Mouse (Mus musculus) retina, postnatal 7 days (tissue): ENCODE data around the gene B430306N03Rik.
"Not testable (repeated sequence)": the region's sequence is repeated elsewhere in the genome, so short reads cannot be mapped to it uniquely, and the experiment has no call there.

Experiments used
- DNase-seq: peaks from one replicate; pipeline ENCODE4 v3.0.0-alpha.2; 2012; ENCODE audit warnings: low read depth, low spot score

The B430306N03Rik gene

DNA sequence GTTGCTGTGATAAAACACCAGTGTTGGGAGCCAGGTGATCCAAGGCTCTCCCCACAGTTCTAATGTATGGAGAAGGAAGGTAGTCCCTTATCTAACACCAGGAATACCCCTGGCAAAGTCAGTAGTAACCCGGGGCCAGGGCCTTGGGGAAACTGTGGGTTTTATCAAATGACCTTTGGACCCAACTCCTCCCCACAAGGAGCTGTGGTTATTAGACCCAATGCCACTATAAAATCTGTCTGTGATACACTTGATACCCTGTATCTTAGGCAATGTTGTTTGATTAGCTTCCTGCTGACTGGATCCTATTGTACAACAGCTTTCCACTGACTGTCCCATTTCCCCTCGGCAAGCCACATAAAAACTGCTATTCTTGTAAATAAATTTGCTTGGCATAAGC is 3.8 kb upstream of the B430306N03Rik start:
- DNase-seq: no peak

DNA sequence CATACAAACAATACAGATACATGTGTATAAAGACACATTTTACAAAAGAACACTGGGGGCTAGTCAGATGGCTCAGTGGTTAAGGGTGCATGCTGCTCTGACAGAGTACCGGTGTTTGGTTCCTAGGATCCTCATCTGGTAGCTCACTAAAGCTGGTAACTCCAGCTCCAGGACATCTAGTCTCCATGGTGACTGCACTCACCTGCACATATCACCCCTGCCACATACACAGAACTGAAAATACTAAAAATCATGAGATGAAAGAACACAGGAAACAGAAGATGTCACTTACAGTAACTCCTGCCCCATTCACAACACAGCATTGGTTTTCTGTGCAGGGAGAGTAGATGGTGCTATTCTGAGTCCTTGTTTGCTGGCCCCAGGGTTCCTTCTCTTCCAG is 2.7 kb downstream of the B430306N03Rik start:
- no peak for DNase-seq

DNA sequence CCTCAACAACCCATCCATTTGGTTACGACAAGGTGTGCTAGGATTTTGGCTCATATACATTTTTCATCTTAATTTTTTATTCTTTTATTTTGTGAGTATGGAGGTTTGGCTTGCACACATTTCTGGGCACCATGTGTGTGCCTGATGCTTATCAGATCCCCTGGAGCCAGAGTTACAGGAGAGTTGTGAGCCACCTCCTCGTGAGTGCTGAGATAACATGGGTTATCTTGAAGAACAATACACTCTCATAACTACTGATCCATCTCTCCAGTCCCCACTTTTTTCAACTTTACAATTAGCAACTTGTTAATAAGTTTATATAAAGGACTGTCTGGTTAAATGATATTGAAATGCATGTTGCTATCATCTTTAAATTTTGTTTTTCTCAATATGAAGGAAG is 5.3 kb downstream of the B430306N03Rik start:
- DNase-seq: no peak

DNA sequence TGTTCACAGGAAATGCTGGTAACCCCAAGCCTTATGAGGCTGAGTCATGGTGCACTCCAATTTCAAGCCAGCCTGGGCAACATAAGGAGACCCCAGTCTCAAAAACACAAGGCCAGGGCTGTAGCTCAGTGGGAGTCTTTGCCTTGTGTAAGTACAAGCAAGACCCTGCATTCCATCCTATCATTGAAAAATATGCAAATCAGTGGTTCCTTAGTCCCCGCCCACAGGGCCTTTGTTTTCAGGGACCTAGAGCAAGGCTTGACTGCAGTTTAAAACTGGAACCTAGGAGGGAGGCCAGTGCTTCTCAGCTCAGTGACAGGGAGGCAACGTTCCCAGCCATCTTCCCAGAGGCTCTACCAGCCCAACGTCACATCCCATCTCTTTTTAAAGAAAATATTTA is 7.3 kb downstream of the B430306N03Rik start:
- no peak for DNase-seq

DNA sequence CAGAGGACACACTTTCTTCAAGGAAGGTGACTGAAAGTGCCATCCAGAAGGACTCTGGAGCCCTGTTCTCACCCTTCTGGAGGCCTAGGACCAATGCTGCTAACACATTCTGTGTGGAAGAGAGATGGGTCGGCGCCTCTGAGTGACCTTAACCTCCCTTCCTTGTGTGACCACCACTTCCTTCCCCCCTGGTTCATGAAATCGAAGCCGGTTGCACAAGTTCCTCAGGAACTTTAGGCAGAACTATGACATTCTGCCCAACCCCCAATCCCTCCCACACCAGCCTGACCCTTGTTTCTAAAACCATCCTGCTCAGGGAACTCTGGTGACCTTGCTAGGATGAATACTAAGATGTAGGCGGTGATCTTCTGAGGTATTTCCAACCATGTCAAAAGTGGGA is 8.3 kb downstream of the B430306N03Rik start:
- no peak for DNase-seq

DNA sequence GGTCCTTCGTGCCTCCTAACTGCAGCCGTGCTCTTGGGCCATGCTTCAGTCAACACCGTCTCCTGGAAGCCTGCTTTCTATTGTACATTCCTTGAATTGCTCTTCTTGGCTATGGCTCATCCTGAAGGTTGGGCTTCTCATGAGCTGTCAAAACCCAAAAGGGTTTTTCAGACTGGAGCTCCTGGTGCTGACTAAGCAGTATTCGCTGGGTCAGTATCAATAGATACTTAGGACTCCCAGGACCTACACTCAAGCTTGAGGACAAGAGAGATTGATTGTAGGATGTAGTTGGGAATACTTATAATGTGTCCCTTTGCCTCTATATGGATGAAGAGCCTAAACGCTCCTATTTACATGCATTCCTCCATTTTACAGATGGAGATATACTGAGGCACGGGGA is 9.2 kb downstream of the B430306N03Rik start:
- no peak for DNase-seq

DNA sequence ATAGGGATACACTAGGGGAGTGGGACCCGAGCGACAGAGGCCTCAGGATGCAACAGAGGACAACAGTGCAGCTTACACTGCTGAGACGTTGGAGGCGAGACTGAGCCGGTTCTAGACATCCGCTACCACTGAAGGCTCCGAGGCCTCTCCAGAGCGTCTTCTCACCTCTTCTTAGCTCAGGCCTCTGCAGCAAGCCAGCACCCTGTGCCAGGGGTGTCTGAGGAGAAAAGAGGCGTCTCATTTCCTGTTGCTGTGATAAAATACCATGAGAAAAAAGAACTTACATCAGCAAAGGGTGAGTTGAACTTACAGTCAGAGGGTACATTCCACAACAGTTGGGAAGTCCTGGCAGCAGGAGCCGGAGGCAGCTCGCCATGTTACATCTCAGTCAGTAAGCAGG is 9.7 kb downstream of the B430306N03Rik start:
- no peak for DNase-seq

DNA sequence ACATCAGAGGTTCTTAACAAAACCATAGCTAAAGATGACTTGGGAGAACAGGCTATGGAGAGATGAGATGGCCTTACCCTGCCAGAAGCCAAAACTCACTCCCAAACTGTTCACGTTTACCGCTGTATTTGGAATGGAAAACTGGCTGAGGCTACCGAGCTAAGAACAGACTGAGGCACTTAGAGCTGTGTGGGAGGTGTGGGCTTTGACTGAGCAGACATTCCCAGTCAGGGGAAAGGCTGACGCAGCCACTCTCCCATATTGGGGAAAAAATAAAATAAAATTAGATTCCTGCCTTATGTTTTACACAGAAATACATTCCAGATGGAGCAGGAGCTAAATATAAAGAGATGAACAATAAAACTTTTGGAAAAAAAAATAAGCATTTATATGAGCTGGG is 10.7 kb downstream of the B430306N03Rik start:
- no peak for DNase-seq

DNA sequence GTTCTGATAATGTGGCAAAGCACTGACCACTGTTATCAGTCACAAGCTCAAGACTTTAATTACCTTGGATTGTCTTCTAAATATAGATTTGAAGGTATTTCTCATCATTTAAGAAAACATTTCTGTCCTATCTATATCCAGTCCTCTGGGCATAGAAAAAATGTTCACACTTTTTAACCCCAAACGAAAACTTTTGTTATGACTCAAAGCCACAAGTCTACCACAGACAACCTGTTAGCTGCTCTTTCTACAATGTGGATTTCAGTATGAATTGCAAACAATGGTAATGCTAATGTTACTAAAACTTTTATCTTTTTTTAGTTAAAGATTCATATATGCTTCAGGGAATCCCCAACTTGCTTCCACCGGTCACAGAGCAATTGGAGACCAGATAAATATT is 16.6 kb downstream of the B430306N03Rik start:
- no peak for DNase-seq

DNA sequence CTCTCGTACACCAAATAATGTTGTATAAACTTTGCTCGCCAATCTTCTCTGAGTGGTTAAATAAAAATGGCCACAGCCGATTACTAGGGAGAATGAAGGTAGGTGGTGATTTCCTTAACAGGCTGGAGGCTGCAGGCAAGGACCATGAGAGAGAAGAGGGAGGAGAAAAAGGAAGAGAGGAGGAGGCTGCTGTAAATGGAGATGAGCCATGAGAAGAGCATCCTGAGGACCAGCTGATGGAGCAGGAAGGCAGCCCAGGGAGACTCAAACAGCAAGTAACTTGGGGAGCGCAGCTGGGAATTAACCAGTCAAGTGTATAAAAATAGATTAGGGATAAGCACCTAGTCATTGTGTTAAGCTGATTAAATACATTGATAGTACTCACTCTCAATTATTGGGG is 18.2 kb downstream of the B430306N03Rik start:
- no peak for DNase-seq

DNA sequence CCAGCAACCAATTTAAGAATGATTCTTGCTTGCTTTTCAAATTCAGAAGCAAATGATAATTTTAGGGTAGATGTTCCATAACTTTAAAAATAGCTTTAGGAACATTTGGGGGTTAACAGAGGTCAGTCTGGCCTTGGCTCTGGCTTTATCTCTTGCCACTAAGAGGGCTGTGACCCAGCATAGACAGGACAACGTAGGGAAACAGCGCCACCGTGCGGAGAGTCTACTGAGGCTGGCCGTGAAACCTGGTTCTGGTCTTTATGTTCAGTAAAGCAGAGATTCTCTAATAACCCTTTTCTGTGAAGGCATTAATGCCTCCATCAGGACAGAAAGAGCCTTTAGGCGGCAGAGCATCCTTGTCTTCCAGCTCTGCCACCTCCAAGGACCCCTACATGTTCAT is 20.9 kb downstream of the B430306N03Rik start:
- peak; percentile 70 for DNase-seq

DNA sequence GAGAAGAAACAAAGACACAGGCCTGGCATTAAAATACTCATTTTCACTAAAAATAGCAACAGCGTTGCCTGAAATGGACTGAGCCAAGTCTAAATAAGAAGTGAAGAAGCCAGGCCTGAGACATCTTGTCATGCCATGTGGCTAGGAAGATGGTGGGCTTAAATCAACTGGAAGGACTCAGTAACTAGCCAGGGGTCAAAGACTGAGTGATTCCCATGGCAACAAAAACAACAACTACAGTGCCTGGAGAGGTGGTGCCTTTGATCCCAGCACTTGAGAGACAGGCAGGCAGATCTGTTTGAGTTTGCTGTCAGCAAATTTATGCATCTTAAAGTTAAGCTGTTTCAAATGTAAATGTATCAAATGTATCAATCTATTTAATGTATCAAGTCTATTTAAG is 24.3 kb downstream of the B430306N03Rik start:
- DNase-seq: no peak

DNA sequence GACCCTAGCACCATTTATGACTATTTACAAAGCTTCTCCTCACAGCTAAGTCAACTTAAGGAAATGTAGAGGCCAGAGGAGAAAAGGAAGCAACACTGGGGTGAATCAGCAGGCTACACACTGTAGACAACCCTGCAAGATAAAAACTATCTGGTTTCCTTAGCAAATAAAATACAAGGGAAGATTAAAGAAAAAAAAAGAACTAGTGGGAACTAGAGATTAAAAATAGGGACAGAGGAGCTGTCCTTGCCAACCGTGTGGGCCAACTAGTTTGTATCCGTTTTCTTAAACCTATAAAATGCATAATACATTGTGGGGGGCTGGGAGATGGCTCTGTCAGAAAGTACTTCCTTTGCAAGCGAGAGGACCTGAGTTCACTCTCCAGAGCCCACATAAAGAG is 26.0 kb downstream of the B430306N03Rik start:
- DNase-seq: no peak

DNA sequence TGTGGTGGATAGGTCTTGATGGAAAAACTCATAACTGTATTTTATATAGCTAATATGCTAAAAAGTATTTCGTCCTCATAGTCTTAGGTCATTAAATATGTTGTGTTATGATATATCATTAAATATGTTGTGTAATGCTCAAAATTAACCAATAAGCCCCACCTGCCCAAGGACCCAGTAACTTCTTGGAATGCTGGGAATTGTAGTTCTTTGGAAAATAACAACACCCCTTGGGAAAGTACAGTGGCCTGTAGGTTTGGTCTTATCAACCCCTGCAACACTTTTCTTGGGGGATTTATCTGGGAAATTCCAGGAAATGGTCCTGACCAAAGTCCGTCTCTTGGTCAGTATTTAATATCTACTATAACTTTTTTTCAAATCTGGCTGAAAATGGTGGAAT is 27.1 kb downstream of the B430306N03Rik start:
- no peak for DNase-seq

DNA sequence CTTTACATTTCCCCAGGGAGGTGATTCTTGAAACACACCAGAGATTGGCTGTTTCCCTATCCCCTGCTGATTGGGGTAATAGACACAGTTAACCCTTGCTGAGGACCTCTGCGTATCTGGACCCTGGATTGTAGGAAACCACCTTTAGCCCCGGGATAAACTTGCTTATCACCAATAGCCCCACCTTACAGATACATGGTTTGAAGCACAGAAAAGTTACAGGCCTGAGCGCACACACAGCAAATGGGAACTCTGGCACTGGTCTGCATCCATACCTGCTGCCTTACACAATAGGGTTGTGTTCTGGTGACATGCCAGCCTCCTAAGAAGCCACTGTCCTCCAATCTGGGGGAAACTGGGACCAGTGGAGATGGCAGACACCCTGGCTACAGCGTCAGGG is 29.9 kb downstream of the B430306N03Rik start:
- no peak for DNase-seq

DNA sequence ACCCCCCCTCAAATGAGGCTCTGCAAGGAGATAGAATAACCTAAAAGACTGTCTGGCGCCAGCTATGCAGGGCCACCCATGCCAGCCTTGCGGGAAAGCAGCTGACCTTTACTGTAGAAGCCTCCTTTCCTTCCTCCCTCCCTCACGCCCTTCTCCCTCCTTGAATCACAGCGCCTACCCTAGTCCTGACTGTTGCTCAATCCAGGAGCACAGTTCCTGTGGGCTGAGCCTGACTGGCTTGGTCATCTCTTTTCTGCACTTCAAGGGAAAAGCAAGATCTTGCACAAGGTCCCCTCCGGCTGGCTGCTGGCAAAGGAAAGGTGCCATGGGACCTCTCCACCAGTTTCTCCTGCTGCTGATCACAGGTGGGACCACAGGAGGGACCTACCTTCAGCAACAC is 30.3 kb downstream of the B430306N03Rik start, which contains the start of gene Trem2:
Gene Trem2 (plus strand): TSS at position 171 of the 400 bp plus-strand sequence.
- DNase-seq: no peak

DNA sequence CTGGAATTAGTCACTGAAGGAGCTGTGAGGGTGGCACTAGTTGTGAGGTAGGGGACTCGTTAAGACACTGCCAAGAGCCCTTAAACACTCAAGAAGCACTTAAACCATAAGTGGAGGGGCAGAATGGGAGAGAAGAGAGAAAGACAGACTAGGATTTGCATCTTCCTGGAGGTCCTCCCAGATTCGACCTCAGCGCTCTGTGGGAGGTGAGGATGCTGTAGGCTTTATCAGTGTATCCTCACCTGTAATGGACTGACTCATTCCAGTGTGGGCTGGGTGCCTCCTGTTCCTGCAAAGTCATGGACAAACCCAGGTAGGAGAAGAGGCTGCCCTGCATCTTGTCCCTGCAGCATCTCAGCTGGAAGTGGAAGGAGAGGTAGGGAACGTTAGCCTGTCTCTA is 30.9 kb downstream of the B430306N03Rik start:
- DNase-seq: no peak

DNA sequence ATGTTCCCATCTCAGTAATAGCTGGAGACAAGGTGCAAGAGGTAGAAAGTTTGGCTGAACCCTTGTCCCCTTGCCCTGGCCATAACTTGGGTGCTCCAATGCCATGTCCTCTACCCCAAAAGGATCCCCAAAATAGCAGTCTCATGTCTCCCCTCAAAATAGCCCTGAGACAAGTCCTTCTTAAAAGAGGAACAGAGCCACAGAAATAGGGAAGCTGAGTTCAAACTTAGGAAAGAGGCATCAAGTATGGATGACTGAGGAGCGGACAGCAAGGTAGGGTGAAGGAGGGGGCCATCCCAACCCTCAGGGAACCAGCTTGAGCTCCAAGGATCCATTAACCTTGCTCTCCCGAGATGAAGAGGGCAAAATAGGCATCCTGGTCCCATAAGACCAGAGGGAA is 31.3 kb downstream of the B430306N03Rik start:
- no peak for DNase-seq

DNA sequence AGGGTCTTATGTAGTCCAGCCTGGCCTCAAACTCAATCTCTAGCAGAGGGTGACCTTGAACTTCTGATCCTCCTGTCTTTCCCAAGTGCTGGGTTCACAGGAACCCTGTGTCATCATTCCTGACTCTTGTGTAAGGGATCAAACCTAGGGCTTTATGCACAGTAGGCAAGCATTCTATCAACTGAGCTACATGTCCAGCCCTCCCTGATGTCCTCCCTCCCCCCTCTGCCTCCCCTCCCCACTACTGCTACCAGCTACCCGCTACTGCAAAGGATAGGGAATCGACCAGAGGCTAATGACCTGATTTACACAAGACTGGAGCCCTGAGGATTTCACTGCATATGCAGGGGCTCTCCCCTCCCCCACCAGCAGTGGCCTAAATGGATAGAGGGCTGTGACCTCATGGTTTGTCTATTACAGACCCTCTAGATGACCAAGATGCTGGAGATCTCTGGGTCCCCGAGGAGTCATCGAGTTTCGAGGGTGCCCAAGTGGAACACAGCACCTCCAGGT is 34.8 kb downstream of the B430306N03Rik start:
- DNase-seq: no peak

DNA sequence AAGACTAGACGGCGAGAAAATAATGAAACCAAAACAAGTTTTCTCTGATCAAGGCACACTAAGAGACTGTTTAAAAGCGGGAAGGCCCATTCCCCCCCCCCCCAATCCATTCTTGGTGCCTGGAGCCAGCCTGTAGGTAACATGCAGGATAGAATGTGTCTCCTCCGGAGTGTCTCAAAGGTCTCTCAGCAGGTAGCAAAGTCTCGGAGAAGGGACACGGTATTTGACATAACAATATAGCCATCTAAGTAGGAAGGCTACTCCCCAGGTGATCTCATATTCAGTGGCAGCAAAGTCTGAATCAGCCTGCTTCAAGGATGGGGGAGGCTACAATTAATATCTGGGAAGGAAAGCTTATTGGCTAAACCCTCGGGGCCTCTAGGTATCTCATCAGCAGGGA is 37.0 kb downstream of the B430306N03Rik start:
- not testable (repeated sequence) for DNase-seq

DNA sequence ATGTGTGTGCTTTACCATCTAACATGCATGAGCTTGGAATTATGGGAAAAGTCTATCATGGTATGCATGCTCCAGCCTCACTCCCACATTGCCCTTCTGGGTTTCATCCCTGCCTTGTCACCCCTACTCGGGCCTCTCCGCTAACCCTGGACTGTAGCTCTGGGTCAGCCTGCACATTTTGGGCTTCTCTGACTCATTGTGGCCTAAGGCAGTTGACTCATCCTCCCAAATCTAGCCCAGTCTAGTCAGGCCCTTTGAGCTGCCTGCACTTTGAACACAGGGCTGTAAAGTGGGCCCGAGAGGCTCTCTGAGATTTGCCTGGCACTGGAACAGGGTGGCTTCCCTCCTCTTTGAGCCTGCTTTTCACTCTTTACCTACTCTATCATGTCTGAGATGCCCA is 39.9 kb downstream of the B430306N03Rik start:
- DNase-seq: no peak

DNA sequence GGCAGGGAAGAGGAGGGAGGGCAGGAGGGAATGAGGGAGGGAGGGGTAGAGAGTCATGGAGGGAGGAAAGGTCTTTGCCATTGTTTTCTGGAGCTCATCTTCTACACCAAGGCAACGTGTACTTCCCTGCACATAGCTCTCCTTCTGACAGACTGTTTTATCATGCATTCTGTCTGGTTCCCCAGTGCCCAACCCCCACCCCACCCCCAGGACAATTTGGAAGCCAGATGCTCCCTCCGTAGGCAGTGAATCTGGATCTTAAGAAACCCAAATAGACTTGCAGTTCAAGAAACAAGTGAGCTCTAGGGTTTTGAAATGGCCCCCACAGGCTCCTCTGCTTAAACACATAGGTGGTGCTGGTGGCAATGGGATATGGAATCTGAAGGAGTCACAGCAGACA is 42.0 kb downstream of the B430306N03Rik start:
- no peak for DNase-seq

DNA sequence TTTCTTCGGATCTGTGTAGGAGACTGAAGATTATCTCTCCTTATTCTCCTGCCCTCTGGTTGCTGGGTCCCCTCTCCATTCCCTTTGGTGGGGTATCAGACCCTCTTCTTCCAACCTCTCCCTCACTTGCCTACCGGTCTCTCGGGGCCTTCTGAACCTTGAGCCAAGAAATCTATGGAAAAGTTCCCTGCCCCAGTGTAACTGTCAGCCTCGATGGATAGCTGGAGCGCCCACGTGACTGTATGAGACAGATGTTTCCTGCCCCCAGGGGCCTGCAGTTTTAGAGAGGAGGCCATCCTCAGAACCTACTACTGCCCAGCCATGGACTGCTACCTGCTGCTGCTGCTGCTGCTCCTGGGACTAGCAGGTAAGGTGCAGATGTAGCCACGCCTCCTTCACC is 43.7 kb downstream of the B430306N03Rik start, which contains the start of gene Treml1:
Gene Treml1 (plus strand): TSS at position 301 of the 400 bp plus-strand sequence.
- DNase-seq: no peak

DNA sequence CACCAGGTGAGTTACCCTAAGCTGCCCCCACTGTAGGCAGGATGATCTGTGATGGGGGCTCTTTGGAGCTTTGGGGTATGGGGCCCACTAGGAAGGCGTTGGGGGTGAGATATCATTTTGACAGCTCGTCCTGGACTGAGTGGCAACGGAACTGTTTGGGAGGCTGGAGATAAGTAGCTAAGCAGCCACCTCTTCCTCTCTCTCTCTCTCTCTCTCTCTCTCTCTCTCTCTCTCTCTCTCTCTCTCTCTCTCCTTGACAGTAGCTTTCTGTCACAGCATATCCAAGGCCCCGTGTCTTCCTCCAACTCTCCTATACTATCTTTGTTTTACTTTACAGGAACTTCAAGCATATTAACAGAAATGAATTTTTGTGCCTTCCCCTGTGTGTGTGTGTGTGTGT is 44.5 kb downstream of the B430306N03Rik start:
- DNase-seq: no peak
